Mouse (Mus musculus) liver, postnatal 0 days (tissue): ENCODE results near the gene Rubcn. TPM values are rescaled to one million over a fixed set of nuclear protein-coding genes. Genes with fewer than 3 reads are reported as not detected.

Source experiments
- ATAC-seq: fragments of 200-750 bp; cut with Nextera tagmentation; 2 replicates; pipeline ENCODE4 v1.8.0; 2017; ENCODE audit warnings: mild to moderate bottlenecking, moderate library complexity
- DNase-seq: peaks from one replicate; pipeline ENCODE4 v3.0.0-alpha.2; 2016
- H3K27ac ChIP-seq: fragments of 300-500 bp; sonication (generic); 2 replicates; pipeline ENCODE4 v1.5.1; 2014; ENCODE audit warnings: antibody characterized with exemption, moderate library complexity, mild to moderate bottlenecking, low read depth
- H3K27me3 ChIP-seq: fragments of 300-500 bp; sonication (generic); 2 replicates; pipeline ENCODE4 v1.6.1; 2014; ENCODE audit warnings: low read length, control low read depth, mixed read lengths; ENCODE audit not compliant: insufficient read depth
- H3K36me3 ChIP-seq: fragments of 300-500 bp; sonication (generic); replicated peaks from 2 replicates; pipeline ENCODE4 v1.6.1; 2014; ENCODE audit warnings: mild to moderate bottlenecking, control low read depth, low read length, moderate library complexity, mixed read lengths; ENCODE audit not compliant: insufficient read depth
- H3K4me1 ChIP-seq: fragments of 300-500 bp; sonication (generic); 2 replicates; pipeline ENCODE4 v1.6.1; 2014; ENCODE audit warnings: antibody characterized with exemption, mild to moderate bottlenecking, control low read depth; ENCODE audit not compliant: insufficient read depth
- H3K4me2 ChIP-seq: fragments of 300-500 bp; sonication (generic); 2 replicates; pipeline ENCODE4 v1.6.1; 2014; ENCODE audit warnings: low read depth, mild to moderate bottlenecking, low read length, moderate library complexity, mixed read lengths
- H3K4me3 ChIP-seq: fragments of 300-500 bp; sonication (generic); 2 replicates; pipeline ENCODE4 v1.5.1; 2014; ENCODE audit warnings: low read depth, low read length
- H3K9ac ChIP-seq: fragments of 300-500 bp; sonication (generic); replicated peaks from 2 replicates; pipeline ENCODE4 v1.6.1; 2014; ENCODE audit warnings: mild to moderate bottlenecking, moderate library complexity
- H3K9me3 ChIP-seq: fragments of 300-500 bp; sonication (generic); 2 replicates; pipeline ENCODE4 v1.6.1; 2016; ENCODE audit warnings: mild to moderate bottlenecking, control low read depth, low read length, mixed read lengths
- CTCF ChIP-seq: sonication (generic); IDR thresholded peaks from 2 replicates; pipeline ENCODE4 v1.5.1; 2016; ENCODE audit warnings: antibody characterized with exemption, low read depth
- EP300 ChIP-seq: IDR thresholded peaks from 2 replicates; pipeline ENCODE4 v1.6.1; 2016; ENCODE audit warnings: antibody characterized with exemption, low read depth, mild to moderate bottlenecking
- WGBS: fragments of 180-500 bp; shearing (Covaris S2); extraction: QIAGEN DNeasy Blood & Tissue Kit; methylation state at CpG from one replicate; pipeline ENCODE4 v1.1.7; 2014; ENCODE audit not compliant: insufficient replicate concordance; 5-methylcytosine and 5-hydroxymethylcytosine counted together
- polyA plus RNA-seq: library from polyadenylated mRNA; unstranded; fragments of >200 nt; fragmentation: Nextera tagmentation; extraction: Ambion mirVana; gene quantifications from 2 replicates; pipeline ENCODE4 v1.2.1, GENCODE M21; 2015

The Rubcn gene
- polyA plus RNA-seq, 1 experiment from 2014 or later = 4.3 TPM

- Histone ChIP-seq H3K4me3 (no peak overlapping the region), H3K27me3 (no peaks in the 10 kb centered on the region), H3K27ac (no peak overlapping the region), H3K4me2 (no peak overlapping the region), H3K9me3 (no peaks in the 10 kb centered on the region), H3K9ac (no peak overlapping the region), H3K4me1 (peaks cover 8% of the 10 kb centered on the region; the same call in 1 of the 2 replicates), H3K36me3 (no peaks in the 10 kb centered on the region)
- WGBS = 45% methylated on average over 3 of the region's 3 CpGs
- no peak for TF ChIP-seq CTCF
- TF ChIP-seq EP300 = no peak
- ATAC-seq (no peak), DNase-seq (no peak)
Observed at GRCm38 (mm10) chr16:32873366-32873765, 4.2 kb downstream of the Rubcn start.

- Histone ChIP-seq H3K36me3 (no peaks in the 10 kb centered on the region), H3K4me2 (no peak overlapping the region), H3K27ac (no peak overlapping the region), H3K27me3 (no peaks in the 10 kb centered on the region), H3K9ac (no peak overlapping the region), H3K4me1 (peaks cover 9% of the 10 kb centered on the region; the same call in 1 of the 2 replicates), H3K9me3 (no peaks in the 10 kb centered on the region), H3K4me3 (no peak overlapping the region)
- 0 out of 2 replicates have a peak, but pooled peaks have one; percentile 15 for ATAC-seq
- DNase-seq = no peak
- 53% methylated on average over 5 of the region's 5 CpGs for WGBS
- no peak for TF ChIP-seq CTCF
- no peak for TF ChIP-seq EP300
Observed at GRCm38 (mm10) chr16:32870231-32870630, 7.3 kb downstream of the Rubcn start.

- Histone ChIP-seq H3K4me2 (peak overlapping the region; percentile 89), H3K27ac (no peak overlapping the region; the same call in 1 of the 2 replicates), H3K4me1 (peaks cover 9% of the 10 kb centered on the region; the same call in 1 of the 2 replicates), H3K36me3 (no peaks in the 10 kb centered on the region), H3K9me3 (no peaks in the 10 kb centered on the region), H3K27me3 (no peaks in the 10 kb centered on the region), H3K4me3 (peak overlapping the region; percentile 81), H3K9ac (peak overlapping the region; percentile 86)
- under 1% methylated on average over 35 of the region's 35 CpGs for WGBS
- DNase-seq (peak; percentile 88), ATAC-seq (peak; percentile 99)
- TF ChIP-seq CTCF (0 out of 2 replicates have a peak, but pooled peaks have one; percentile 2), EP300 (no peak)
Observed at GRCm38 (mm10) chr16:32867919-32868552, 9.5 kb downstream of the Rubcn start.

- Histone ChIP-seq H3K4me3 (no peak overlapping the region), H3K36me3 (no peaks in the 10 kb centered on the region), H3K9me3 (no peaks in the 10 kb centered on the region), H3K9ac (no peak overlapping the region), H3K4me2 (peak overlapping the region; percentile 89; the same call in 1 of the 2 replicates), H3K27ac (no peak overlapping the region), H3K27me3 (no peaks in the 10 kb centered on the region), H3K4me1 (peaks cover 9% of the 10 kb centered on the region; the same call in 1 of the 2 replicates)
- DNase-seq (no peak), ATAC-seq (no peak)
- 72% methylated on average over 5 of the region's 5 CpGs for WGBS
- TF ChIP-seq CTCF (no peak), EP300 (no peak)
Observed at GRCm38 (mm10) chr16:32866713-32867112, 10.9 kb downstream of the Rubcn start.

- DNase-seq = no peak
Observed at GRCm38 (mm10) chr16:32865401-32865800, 12.2 kb downstream of the Rubcn start.

GRCm38 (mm10) chr16:32861813-32862385, 15.7 kb downstream of the Rubcn start:
- no peak overlapping the region for H3K4me2 ChIP-seq
- no peak for DNase-seq
- H3K4me1 ChIP-seq = no peaks in the 10 kb centered on the region
- H3K27ac ChIP-seq = no peak overlapping the region
- H3K9ac ChIP-seq = no peak overlapping the region
- H3K9me3 ChIP-seq = no peaks in the 10 kb centered on the region
- 85% methylated on average over 3 of the region's 3 CpGs for WGBS
- no peak for ATAC-seq
- 0 out of 2 replicates have a peak, but pooled peaks cover 3% of the 10 kb centered on the region for H3K36me3 ChIP-seq
- no peak for TF ChIP-seq CTCF
- TF ChIP-seq EP300 = no peak
- no peak overlapping the region for H3K4me3 ChIP-seq
- no peaks in the 10 kb centered on the region for H3K27me3 ChIP-seq

More at GRCm38 (mm10) chr16:32865401-32865800, 12.2 kb downstream of the Rubcn start:
- Histone ChIP-seq H3K9me3 (no peaks in the 10 kb centered on the region), H3K4me2 (no peak overlapping the region), H3K9ac (no peak overlapping the region), H3K27ac (no peak overlapping the region), H3K4me3 (no peak overlapping the region), H3K27me3 (no peaks in the 10 kb centered on the region), H3K4me1 (peaks cover 9% of the 10 kb centered on the region; the same call in 1 of the 2 replicates), H3K36me3 (0 out of 2 replicates have a peak, but pooled peaks cover 3% of the 10 kb centered on the region)
- TF ChIP-seq EP300 (no peak), CTCF (no peak)
- no peak for ATAC-seq
- WGBS = 79% methylated on average over 4 of the region's 4 CpGs
